Mouse (Mus musculus) adrenal gland, adult 2 months (tissue): ENCODE measurements around the gene Ctse. TPM values are rescaled to one million over a fixed set of nuclear protein-coding genes. Genes with fewer than 3 reads are reported as not detected.
"Not testable (repeated sequence)": the region's sequence is repeated elsewhere in the genome, so short reads cannot be mapped to it uniquely, and the experiment has no call there.

Experiments
- DNase-seq: peaks from one replicate; pipeline ENCODE4 v3.0.0; 2021
- long read RNA-seq: library from polyadenylated mRNA; stranded (forward); transcript quantifications from one replicate; pipeline ENCODE4 v2.0.0, GENCODE M21; 2021
- polyA plus RNA-seq: library from polyadenylated mRNA; depleted of rRNA; stranded (reverse); fragments of >200 nt; gene quantifications from 2 replicates; pipeline ENCODE4 v1.2.3, GENCODE M21; 2012; rRNA removed
- total RNA-seq, 2 experiments: library from RNA; stranded (reverse); gene quantifications; 2 replicates each; pipeline ENCODE4 v1.2.3; 2021

Gene Ctse
- total RNA-seq (under 1 TPM; 0.48 to 0.63 TPM), polyA plus RNA-seq (0.28 and 0.55 TPM in 2 replicates)
- long read RNA-seq = 0 reads

- no peak for DNase-seq
These were observed at the start of gene Ctse for GRCm38 (mm10) chr1:131637791-131638540. TSS of gene Ctse (plus strand) at chr1:131638306.

GRCm38 (mm10) chr1:131598905-131599304, 39.2 kb upstream of the Ctse start, which contains the start of gene Avpr1b:
TSS of gene Avpr1b (plus strand) at chr1:131599239.
- no peak for DNase-seq

- no peak for DNase-seq
These were observed 37.8 kb upstream of the Ctse start for GRCm38 (mm10) chr1:131600314-131600713.

- DNase-seq = no peak
These were observed 31.4 kb upstream of the Ctse start for GRCm38 (mm10) chr1:131606719-131607118.

GRCm38 (mm10) chr1:131612556-131613155, 25.4 kb upstream of the Ctse start:
- no peak for DNase-seq

- DNase-seq = peak; percentile 60
These were observed 24.6 kb upstream of the Ctse start for GRCm38 (mm10) chr1:131613361-131614133.

GRCm38 (mm10) chr1:131614641-131615040, 23.5 kb upstream of the Ctse start:
- DNase-seq = no peak

GRCm38 (mm10) chr1:131616131-131616530, 22.0 kb upstream of the Ctse start:
- DNase-seq = no peak

- DNase-seq = no peak
These were observed 21.4 kb upstream of the Ctse start for GRCm38 (mm10) chr1:131616546-131617220.

- no peak for DNase-seq
These were observed 19.5 kb upstream of the Ctse start for GRCm38 (mm10) chr1:131618576-131618975.

GRCm38 (mm10) chr1:131619348-131619747, 18.8 kb upstream of the Ctse start:
- DNase-seq = no peak

- no peak for DNase-seq
These were observed 14.5 kb upstream of the Ctse start for GRCm38 (mm10) chr1:131623644-131624043.

GRCm38 (mm10) chr1:131624175-131624835, 13.8 kb upstream of the Ctse start:
- no peak for DNase-seq

- no peak for DNase-seq
These were observed 11.9 kb upstream of the Ctse start for GRCm38 (mm10) chr1:131626200-131626599.

GRCm38 (mm10) chr1:131632216-131632615, 5.9 kb upstream of the Ctse start:
- not testable (repeated sequence) for DNase-seq

GRCm38 (mm10) chr1:131634495-131634894, 3.6 kb upstream of the Ctse start:
- no peak for DNase-seq

GRCm38 (mm10) chr1:131638541-131639421, 675 bp downstream of the Ctse start:
- no peak for DNase-seq

GRCm38 (mm10) chr1:131640062-131640461, 2.0 kb downstream of the Ctse start:
- DNase-seq = no peak

- DNase-seq = no peak
These were observed 3.5 kb downstream of the Ctse start for GRCm38 (mm10) chr1:131641565-131641964.

- no peak for DNase-seq
These were observed 4.1 kb downstream of the Ctse start for GRCm38 (mm10) chr1:131642251-131642650.
